Mouse (Mus musculus): ENCODE measurements around the gene Dydc2.

- TF ChIP-seq CTCF (conservative IDR thresholded peaks at IDR 0.05; ENCODE audit: low read length) (no peak), POU5F1 (IDR thresholded peaks at IDR 0.05; ENCODE audit: borderline replicate concordance, low read length) (no peak)
Measured at GRCm38 (mm10) chr14:41050471-41050870, 18.5 kb downstream of the Dydc2 start.
